Mouse (Mus musculus): Measurements from ENCODE around the gene Wasf3. TPM values are rescaled to one million over a fixed set of nuclear protein-coding genes. Genes with fewer than 3 reads are reported as not detected.

Gene Wasf3
- polyA plus RNA-seq, 2 experiments: 1.4 to 10.8 TPM

DNA sequence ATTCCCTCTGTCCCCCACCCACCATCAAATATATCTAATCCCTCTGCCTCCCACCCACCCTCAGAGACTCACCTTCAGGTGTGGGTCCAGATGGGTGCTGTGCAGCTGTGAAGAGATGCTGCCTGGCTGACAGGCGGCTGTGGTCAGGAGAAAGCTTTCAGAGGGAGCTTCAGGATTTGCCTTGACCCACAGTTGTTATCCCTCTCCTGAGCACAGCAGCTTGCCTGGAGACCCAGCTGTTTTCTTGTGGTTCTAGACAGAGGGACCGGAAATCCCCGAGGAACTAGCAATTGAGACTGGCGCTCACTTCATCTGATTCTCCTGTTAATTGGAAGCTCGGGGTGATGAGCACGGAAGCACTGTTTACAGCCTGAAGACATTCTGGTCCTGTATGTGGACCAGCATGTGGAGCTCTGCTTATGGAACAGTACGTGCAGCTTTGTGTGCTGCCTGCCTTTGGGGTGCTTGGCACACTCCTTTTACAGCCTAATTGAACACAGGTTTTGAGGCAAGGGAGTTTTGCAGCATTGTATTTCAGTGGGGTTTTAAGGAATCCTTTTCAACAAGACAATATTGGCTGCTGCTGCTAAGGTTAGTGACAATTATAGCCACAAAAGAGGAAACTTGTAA, 54.5 kb downstream of the Wasf3 start:
- Histone ChIP-seq H3K9me3 (ENCODE audit: control insufficient read depth, low read length) (no peaks in the 10 kb centered on the region), H3K4me2 (replicated peaks; ENCODE audit: low read depth, low read length, severe bottlenecking) (no peak overlapping the region), H3K27me3 (ENCODE audit: control insufficient read depth, insufficient read depth, low read length) (no peaks in the 10 kb centered on the region), H3K36me3 (ENCODE audit: control insufficient read depth, insufficient read depth, low read length) (peaks cover 4% of the 10 kb centered on the region; the same call in 1 of the 2 replicates), H3K27ac (replicated peaks; ENCODE audit: low read depth, low read length) (no peak overlapping the region), H3K4me3 (replicated peaks; ENCODE audit: low read length) (no peak overlapping the region), H3K4me1 (ENCODE audit: control insufficient read depth, insufficient read depth, low read length) (no peaks in the 10 kb centered on the region), H3K9ac (ENCODE audit: low read depth, low read length, severe bottlenecking) (no peak overlapping the region)
- 80% methylated on average over 7 of the region's 7 CpGs for WGBS
- ATAC-seq (ENCODE audit: low FRiP score, low read depth): no peak
- no peak for TF ChIP-seq POLR2A (IDR thresholded peaks at IDR 0.05; ENCODE audit: borderline replicate concordance, extremely low read depth, insufficient read depth, insufficient read length)
- no peak for DNase-seq (ENCODE audit: low spot score)

DNA sequence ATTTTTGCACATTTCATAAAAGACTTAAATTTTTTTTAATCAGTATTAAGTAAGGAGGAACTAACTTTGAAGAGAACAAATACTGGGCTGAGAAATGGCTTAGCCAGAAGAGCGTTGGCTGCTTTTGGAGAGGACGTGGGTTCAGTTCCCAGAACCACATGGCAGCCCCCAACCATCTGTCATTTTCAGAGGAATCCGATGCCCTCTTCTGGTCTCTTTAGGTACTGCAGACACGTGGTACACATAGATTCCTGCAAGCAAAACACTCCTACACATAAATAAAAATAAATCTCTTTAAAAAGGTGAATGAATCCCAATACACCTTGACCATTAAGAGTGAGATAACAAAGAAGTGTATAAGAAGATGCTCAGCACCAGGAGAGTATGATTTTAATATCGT, 55.5 kb downstream of the Wasf3 start:
- Histone ChIP-seq H3K4me1 (ENCODE audit: control insufficient read depth, insufficient read depth, low read length) (no peaks in the 10 kb centered on the region), H3K9ac (ENCODE audit: low read depth, low read length, severe bottlenecking) (no peak overlapping the region), H3K36me3 (ENCODE audit: control insufficient read depth, insufficient read depth, low read length) (peaks cover 4% of the 10 kb centered on the region; the same call in 1 of the 2 replicates), H3K27me3 (ENCODE audit: control insufficient read depth, insufficient read depth, low read length) (no peaks in the 10 kb centered on the region), H3K4me2 (replicated peaks; ENCODE audit: low read depth, low read length, severe bottlenecking) (no peak overlapping the region), H3K27ac (replicated peaks; ENCODE audit: low read depth, low read length) (no peak overlapping the region), H3K4me3 (replicated peaks; ENCODE audit: low read length) (no peak overlapping the region), H3K9me3 (ENCODE audit: control insufficient read depth, low read length) (no peaks in the 10 kb centered on the region)
- DNase-seq (ENCODE audit: low spot score) (no peak), ATAC-seq (ENCODE audit: low FRiP score, low read depth) (no peak)
- WGBS: 91% methylated on average over 5 of the region's 5 CpGs
- no peak for TF ChIP-seq POLR2A (IDR thresholded peaks at IDR 0.05; ENCODE audit: borderline replicate concordance, extremely low read depth, insufficient read depth, insufficient read length)

DNA sequence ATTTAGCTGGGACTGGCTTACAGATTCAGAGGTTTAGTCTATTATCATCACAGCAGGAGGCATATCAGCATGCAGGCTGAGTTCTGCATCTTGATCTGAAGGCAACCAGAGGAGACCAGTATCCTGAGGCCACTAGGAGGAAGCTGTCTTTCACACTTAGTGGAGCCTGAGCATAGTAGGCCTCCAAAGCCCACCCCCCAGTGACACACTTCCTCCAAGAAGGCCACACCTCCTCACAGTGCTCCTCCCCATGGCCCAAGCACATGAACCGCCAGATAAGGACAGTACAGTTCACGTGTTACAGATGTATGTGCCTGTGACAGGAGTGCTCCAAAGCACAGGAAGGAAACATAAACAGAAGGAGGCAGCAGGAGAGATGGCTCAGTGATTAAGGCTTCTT, 58.0 kb downstream of the Wasf3 start:
- Histone ChIP-seq H3K27ac (replicated peaks; ENCODE audit: low read depth, low read length) (no peak overlapping the region), H3K4me2 (replicated peaks; ENCODE audit: low read depth, low read length, severe bottlenecking) (no peak overlapping the region), H3K9me3 (ENCODE audit: control insufficient read depth, low read length) (no peaks in the 10 kb centered on the region), H3K9ac (ENCODE audit: low read depth, low read length, severe bottlenecking) (no peak overlapping the region), H3K27me3 (ENCODE audit: control insufficient read depth, insufficient read depth, low read length) (no peaks in the 10 kb centered on the region), H3K4me3 (replicated peaks; ENCODE audit: low read length) (no peak overlapping the region), H3K4me1 (ENCODE audit: control insufficient read depth, insufficient read depth, low read length) (no peaks in the 10 kb centered on the region), H3K36me3 (ENCODE audit: control insufficient read depth, insufficient read depth, low read length) (peaks cover 4% of the 10 kb centered on the region; the same call in 1 of the 2 replicates)
- 88% methylated on average over 2 of the region's 2 CpGs for WGBS
- TF ChIP-seq POLR2A (IDR thresholded peaks at IDR 0.05; ENCODE audit: borderline replicate concordance, extremely low read depth, insufficient read depth, insufficient read length): no peak
- no peak for ATAC-seq (ENCODE audit: low FRiP score, low read depth)
- DNase-seq (ENCODE audit: low spot score): no peak

DNA sequence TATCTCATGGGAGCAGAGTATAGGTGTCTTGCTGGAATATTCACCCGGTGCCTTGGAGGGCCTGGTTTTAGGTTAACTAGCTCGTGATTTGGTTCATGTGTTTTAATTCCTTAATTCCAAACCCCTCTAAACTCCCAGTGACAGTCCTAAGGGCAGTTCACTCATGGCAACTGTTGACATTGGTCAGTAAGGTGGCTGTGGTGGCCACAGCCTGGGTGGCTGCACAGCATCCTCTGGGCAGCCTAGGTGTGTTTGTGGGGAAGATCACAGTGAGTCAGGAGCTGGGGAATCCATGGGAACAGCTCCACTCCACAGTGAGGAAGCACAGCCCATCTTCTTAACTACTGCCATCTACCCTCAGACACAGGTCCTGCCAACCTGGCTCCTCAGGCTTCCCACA, 61.8 kb downstream of the Wasf3 start:
- H3K36me3 ChIP-seq (ENCODE audit: control insufficient read depth, insufficient read depth, low read length): no peaks in the 10 kb centered on the region
- 80% methylated on average over 2 of the region's 2 CpGs for whole genome bisulfite sequencing
- TF ChIP-seq POLR2A (IDR thresholded peaks at IDR 0.05; ENCODE audit: borderline replicate concordance, extremely low read depth, insufficient read depth, insufficient read length): no peak
- ATAC-seq (ENCODE audit: low FRiP score, low read depth) (no peak), DNase-seq (ENCODE audit: low spot score) (no peak)
- H3K27ac ChIP-seq (replicated peaks; ENCODE audit: low read depth, low read length): no peak overlapping the region
- no peaks in the 10 kb centered on the region for H3K4me1 ChIP-seq (ENCODE audit: control insufficient read depth, insufficient read depth, low read length)
- no peaks in the 10 kb centered on the region for H3K27me3 ChIP-seq (ENCODE audit: control insufficient read depth, insufficient read depth, low read length)
- H3K4me3 ChIP-seq (replicated peaks; ENCODE audit: low read length): no peak overlapping the region
- H3K9me3 ChIP-seq (ENCODE audit: control insufficient read depth, low read length): no peaks in the 10 kb centered on the region
- no peak overlapping the region for H3K9ac ChIP-seq (ENCODE audit: low read depth, low read length, severe bottlenecking)
- no peak overlapping the region for H3K4me2 ChIP-seq (replicated peaks; ENCODE audit: low read depth, low read length, severe bottlenecking)

DNA sequence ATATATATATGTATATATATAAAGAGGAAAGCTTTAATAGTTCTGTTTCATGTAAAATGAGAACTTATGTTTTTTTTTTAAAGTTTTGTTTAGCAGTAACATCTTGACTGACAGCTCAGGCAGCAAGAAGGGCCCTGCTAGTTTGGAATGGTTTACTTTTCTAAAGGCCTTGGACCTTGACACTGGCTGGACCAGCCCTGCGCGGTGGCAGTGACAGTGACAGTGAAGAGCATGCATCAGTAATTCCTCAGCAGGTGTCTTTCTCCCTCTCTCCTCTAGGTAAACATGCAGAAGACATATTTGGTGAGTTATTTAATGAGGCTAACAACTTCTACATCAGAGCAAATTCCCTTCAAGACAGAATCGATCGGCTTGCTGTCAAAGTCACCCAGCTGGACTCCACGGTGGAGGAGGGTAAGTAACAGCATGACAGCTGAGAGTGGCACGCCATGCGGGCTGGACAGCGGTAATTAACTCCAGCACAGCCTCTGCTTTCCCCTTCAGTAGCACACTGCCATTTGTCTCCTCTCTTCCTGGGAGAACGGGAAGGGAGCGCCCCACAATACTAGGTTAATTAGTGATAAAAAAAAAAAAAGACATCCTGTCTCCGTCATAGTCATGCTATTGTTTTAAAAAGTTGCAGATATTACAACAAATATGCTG, 66.9 kb downstream of the Wasf3 start:
- no peak overlapping the region for H3K4me3 ChIP-seq (replicated peaks; ENCODE audit: low read length)
- H3K4me2 ChIP-seq (replicated peaks; ENCODE audit: low read depth, low read length, severe bottlenecking): no peak overlapping the region
- ATAC-seq (ENCODE audit: low FRiP score, low read depth) (no peak), DNase-seq (ENCODE audit: low spot score) (no peak)
- 60% methylated on average over 11 of the region's 11 CpGs for WGBS
- H3K4me1 ChIP-seq (ENCODE audit: control insufficient read depth, insufficient read depth, low read length): no peaks in the 10 kb centered on the region
- TF ChIP-seq POLR2A (IDR thresholded peaks at IDR 0.05; ENCODE audit: borderline replicate concordance, extremely low read depth, insufficient read depth, insufficient read length): no peak
- H3K27me3 ChIP-seq (ENCODE audit: control insufficient read depth, insufficient read depth, low read length): no peaks in the 10 kb centered on the region
- no peak overlapping the region for H3K9ac ChIP-seq (ENCODE audit: low read depth, low read length, severe bottlenecking)
- H3K9me3 ChIP-seq (ENCODE audit: control insufficient read depth, low read length): no peaks in the 10 kb centered on the region
- H3K27ac ChIP-seq (replicated peaks; ENCODE audit: low read depth, low read length): no peak overlapping the region
- peaks cover 5% of the 10 kb centered on the region; the same call in 1 of the 2 replicates for H3K36me3 ChIP-seq (ENCODE audit: control insufficient read depth, insufficient read depth, low read length)
